Mouse (Mus musculus): Measurements from ENCODE around the gene Mylk. TPM values are rescaled to one million over a fixed set of nuclear protein-coding genes. Genes with fewer than 3 reads are reported as not detected.
A peak's percentile ranks its signal among the peaks of the same experiment; 100 is the strongest.

The Mylk gene
- total and polyA plus RNA-seq, 3 experiments: 28.3 to 42.3 (median 32.9) TPM

DNA sequence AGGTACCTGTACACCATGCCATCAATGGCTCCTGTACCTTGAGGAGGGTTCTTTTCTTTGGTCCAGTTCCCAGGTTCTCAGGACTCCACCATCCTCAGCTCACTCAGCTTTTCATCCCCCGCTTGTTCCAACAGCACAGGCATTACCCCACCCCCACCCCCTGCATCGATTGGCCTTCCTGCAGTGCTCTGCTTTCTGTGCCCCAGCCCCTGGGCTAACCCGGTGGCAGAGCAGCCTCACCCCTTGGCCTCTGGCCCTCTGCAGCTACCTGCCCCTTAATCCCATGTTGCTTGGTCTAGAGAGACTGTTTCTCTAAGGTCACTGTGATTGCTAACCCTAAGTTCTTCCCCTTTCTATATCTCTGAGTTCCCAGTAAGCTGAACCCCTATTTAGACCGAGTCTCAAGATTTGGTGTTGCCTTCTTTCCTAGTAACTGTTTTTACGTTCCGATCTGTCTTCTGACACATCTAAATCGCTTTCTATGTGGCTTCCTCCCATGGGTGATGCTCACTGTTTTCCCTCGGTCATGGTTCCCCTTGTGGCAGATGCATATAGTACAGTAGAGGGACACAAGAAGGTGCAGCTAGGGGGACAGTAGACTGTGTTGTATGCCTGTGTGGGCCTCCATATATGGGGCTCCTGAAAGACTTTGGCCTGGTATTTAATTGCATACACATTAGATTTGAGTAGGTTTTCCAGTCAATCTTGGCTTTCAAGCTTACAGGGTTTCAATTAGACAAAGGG, 212.6 kb downstream of the Mylk start:
- Histone ChIP-seq H3K4me1 (ENCODE audit: control insufficient read depth, insufficient read depth, low read length) (peaks cover 29% of the 10 kb centered on the region), H3K4me3 (no peak overlapping the region), H3K36me3 (ENCODE audit: control insufficient read depth, insufficient read depth, low read length) (peaks cover 27% of the 10 kb centered on the region), H3K79me2 (replicated peaks; ENCODE audit: control insufficient read depth, insufficient read depth, low read length) (no peaks in the 10 kb centered on the region), H3K27ac (peak overlapping the region; percentile 75), H3K27me3 (ENCODE audit: control insufficient read depth, insufficient read depth, low read length) (no peaks in the 10 kb centered on the region), H3K9ac (ENCODE audit: low read depth, low read length) (no peak overlapping the region)
- DNase-seq: no peak
- TF ChIP-seq EP300 (IDR thresholded peaks at IDR 0.05; ENCODE audit: insufficient read depth, low read depth, low read length) (no peak), CTCF (IDR thresholded peaks at IDR 0.05) (peak; percentile 62), POLR2A (IDR thresholded peaks at IDR 0.05; ENCODE audit: insufficient read depth, low read depth, low read length) (no peak)
- intact Hi-C loops (cut with DNase I): no loop called here
- WGBS: 54% methylated on average over 8 of the region's 8 CpGs

DNA sequence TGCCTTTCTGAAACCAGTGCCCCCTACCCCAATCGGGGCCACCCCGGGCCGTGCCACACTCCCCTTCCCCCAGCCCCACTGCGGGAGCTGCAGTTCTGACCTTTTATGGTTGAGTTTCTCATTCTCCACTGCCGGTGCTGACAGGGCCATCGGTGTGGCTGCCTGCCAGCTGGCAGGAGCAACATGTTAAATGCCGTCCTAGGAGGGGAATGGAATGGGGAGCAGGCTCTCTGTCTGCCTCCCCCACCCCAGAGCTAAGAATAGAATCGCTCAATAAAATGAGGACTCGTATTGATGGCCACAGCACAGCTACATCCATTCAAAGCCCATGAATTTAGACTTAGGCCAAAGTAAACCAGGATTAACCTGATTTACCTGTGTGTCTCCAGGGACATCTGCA, 213.7 kb downstream of the Mylk start:
- DNase-seq: peak; percentile 78 to 85
- Histone ChIP-seq H3K36me3 (ENCODE audit: control insufficient read depth, insufficient read depth, low read length) (peaks cover 22% of the 10 kb centered on the region), H3K27ac (peak overlapping the region; percentile 75), H3K4me3 (no peak overlapping the region), H3K27me3 (ENCODE audit: control insufficient read depth, insufficient read depth, low read length) (no peaks in the 10 kb centered on the region), H3K4me1 (ENCODE audit: control insufficient read depth, insufficient read depth, low read length) (peaks cover 28% of the 10 kb centered on the region), H3K79me2 (replicated peaks; ENCODE audit: control insufficient read depth, insufficient read depth, low read length) (no peaks in the 10 kb centered on the region), H3K9ac (ENCODE audit: low read depth, low read length) (peak overlapping the region; percentile 50)
- intact Hi-C loops (cut with DNase I): no loop called here
- WGBS: 7% methylated on average over 9 of the region's 9 CpGs
- peak; percentile 69 for TF ChIP-seq EP300 (IDR thresholded peaks at IDR 0.05; ENCODE audit: insufficient read depth, low read depth, low read length)
- TF ChIP-seq POLR2A (IDR thresholded peaks at IDR 0.05; ENCODE audit: insufficient read depth, low read depth, low read length): no peak

DNA sequence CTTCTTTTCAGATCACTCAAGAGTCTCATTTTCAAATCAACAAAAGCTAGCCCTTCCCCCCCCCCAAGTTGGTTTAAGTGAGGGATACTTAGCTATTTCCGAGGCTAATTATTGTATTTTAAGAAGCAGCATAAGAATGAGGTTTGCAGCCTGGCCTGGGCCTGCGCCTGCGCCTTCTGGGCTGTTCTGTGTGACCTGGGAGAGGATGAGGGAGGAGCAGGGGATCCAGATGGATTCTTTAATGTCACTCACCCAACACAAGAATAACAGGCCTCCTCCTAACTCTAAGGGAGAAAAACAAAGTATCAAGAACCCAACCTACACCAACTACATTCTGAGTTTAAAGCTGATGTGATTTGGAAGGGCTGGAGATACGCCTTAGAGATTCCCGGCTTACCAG, 214.3 kb downstream of the Mylk start:
- peak in 1 of 2 experiments; percentile 39 for DNase-seq
- Histone ChIP-seq H3K4me3 (no peak overlapping the region), H3K36me3 (ENCODE audit: control insufficient read depth, insufficient read depth, low read length) (peaks cover 22% of the 10 kb centered on the region), H3K27ac (peak overlapping the region; percentile 75), H3K79me2 (replicated peaks; ENCODE audit: control insufficient read depth, insufficient read depth, low read length) (no peaks in the 10 kb centered on the region), H3K27me3 (ENCODE audit: control insufficient read depth, insufficient read depth, low read length) (no peaks in the 10 kb centered on the region), H3K4me1 (ENCODE audit: control insufficient read depth, insufficient read depth, low read length) (peaks cover 28% of the 10 kb centered on the region), H3K9ac (ENCODE audit: low read depth, low read length) (no peak overlapping the region)
- TF ChIP-seq POLR2A (IDR thresholded peaks at IDR 0.05; ENCODE audit: insufficient read depth, low read depth, low read length): no peak
- no peak for TF ChIP-seq EP300 (IDR thresholded peaks at IDR 0.05; ENCODE audit: insufficient read depth, low read depth, low read length)
- no peak for TF ChIP-seq CTCF (IDR thresholded peaks at IDR 0.05)
- 58% methylated on average over 5 of the region's 5 CpGs for WGBS
- intact Hi-C loops (cut with DNase I): no loop called here

DNA sequence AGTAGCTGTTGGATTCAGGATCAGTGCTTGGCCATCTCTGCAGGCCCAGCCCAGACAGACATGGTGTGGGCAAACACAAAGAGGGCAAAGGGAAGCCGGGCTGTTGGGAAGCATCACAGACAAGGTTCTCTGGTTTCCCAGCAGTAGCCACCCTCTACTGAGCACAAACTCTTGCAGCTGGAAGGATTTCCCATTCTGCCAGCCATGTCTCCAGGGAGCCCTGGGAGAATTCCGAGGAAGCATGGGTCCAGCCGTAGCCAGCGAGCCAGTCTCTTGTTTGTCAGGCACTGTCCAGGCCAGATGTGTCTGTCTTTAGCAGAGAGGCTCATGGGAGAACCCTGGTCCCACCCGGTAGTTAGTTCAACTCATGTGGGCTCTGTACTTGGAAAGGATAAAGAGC, 215.2 kb downstream of the Mylk start:
- H3K36me3 ChIP-seq (ENCODE audit: control insufficient read depth, insufficient read depth, low read length): peaks cover 22% of the 10 kb centered on the region
- DNase-seq: peak; percentile 44
- WGBS: 48% methylated on average over 5 of the region's 5 CpGs
- H3K27me3 ChIP-seq (ENCODE audit: control insufficient read depth, insufficient read depth, low read length): no peaks in the 10 kb centered on the region
- H3K4me3 ChIP-seq: no peak overlapping the region
- H3K4me1 ChIP-seq (ENCODE audit: control insufficient read depth, insufficient read depth, low read length): peaks cover 28% of the 10 kb centered on the region
- intact Hi-C loops (cut with DNase I): loop anchor here (10.0 kb wide), 1 partner anchor 295 kb away; no protein-coding TSS in a partner anchor
- H3K27ac ChIP-seq: peak overlapping the region; percentile 75
- TF ChIP-seq CTCF (IDR thresholded peaks at IDR 0.05): no peak
- TF ChIP-seq EP300 (IDR thresholded peaks at IDR 0.05; ENCODE audit: insufficient read depth, low read depth, low read length): no peak
- no peak for TF ChIP-seq POLR2A (IDR thresholded peaks at IDR 0.05; ENCODE audit: insufficient read depth, low read depth, low read length)
- no peak overlapping the region for H3K9ac ChIP-seq (ENCODE audit: low read depth, low read length)
- H3K79me2 ChIP-seq (replicated peaks; ENCODE audit: control insufficient read depth, insufficient read depth, low read length): no peaks in the 10 kb centered on the region

DNA sequence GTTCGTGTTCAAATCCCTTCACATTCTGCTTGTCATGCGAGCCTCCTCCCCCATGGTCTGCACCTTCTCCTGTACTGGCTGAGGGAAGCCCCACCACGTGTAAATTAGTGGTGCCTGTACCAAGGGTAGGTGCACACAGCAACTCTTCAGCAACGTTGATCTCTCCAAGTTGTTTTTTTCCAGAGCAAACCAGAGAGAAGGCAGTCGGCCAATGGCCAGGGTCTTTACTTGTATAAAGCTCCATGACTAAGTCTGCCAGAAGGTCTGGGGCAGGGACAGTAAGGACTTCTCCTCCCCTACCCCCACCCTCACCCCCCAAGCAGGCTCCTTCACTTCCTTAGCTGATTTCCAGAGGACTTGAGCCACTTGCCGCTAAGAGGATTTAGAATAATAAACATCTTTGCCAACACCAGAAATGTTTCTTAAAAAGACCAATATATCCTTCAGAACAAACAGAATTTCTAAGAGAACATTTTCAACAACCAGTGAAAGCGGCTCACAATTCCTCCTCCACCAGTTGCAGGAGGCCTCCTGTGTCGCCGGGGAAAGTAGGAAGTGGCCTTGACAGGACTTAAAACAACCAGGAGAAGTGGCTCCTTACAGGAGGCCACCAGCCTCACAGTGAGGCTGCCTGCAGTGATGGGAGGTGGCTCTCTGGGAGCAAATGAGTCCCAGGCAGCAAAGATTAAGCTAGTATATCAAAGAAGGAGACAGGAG, 216.0 kb downstream of the Mylk start:
- WGBS: 53% methylated on average over 9 of the region's 9 CpGs
- Histone ChIP-seq H3K4me1 (ENCODE audit: control insufficient read depth, insufficient read depth, low read length) (peaks cover 29% of the 10 kb centered on the region), H3K27ac (peak overlapping the region; percentile 75), H3K36me3 (ENCODE audit: control insufficient read depth, insufficient read depth, low read length) (peaks cover 22% of the 10 kb centered on the region), H3K79me2 (replicated peaks; ENCODE audit: control insufficient read depth, insufficient read depth, low read length) (no peaks in the 10 kb centered on the region), H3K4me3 (no peak overlapping the region), H3K9ac (ENCODE audit: low read depth, low read length) (0 out of 2 replicates have a peak overlapping the region, but pooled peaks have one; percentile 22), H3K27me3 (ENCODE audit: control insufficient read depth, insufficient read depth, low read length) (no peaks in the 10 kb centered on the region)
- no peak for DNase-seq
- intact Hi-C loops (cut with DNase I): loop anchor here (10.0 kb wide), 1 partner anchor 296 kb away; no protein-coding TSS in a partner anchor
- TF ChIP-seq EP300 (IDR thresholded peaks at IDR 0.05; ENCODE audit: insufficient read depth, low read depth, low read length): no peak

DNA sequence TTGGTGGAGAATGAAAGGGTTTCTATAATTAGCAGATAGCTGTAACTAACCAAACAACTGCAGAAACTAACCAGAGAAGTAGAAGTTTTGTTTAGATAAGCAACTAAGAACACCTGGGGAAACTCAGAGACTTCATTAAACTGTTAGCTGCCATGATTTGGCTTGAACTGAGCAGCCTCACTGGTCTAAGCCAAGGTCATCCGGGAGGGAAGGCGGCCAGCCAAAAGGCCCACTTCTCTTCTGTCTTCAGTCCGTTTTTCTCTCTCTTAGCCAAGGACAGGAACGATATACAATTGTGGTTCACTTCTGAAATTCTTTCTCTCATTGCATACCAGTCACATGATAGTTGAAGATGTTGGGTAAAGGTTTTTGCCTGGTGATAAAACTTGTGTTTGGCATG, 217.3 kb downstream of the Mylk start:
- H3K4me1 ChIP-seq (ENCODE audit: control insufficient read depth, insufficient read depth, low read length): peaks cover 37% of the 10 kb centered on the region
- no peak overlapping the region for H3K4me3 ChIP-seq
- WGBS: 38% methylated on average over 4 of the region's 4 CpGs

More for the DNA sequence above, 217.3 kb downstream of the Mylk start:
- no peak overlapping the region for H3K9ac ChIP-seq (ENCODE audit: low read depth, low read length)
- no peaks in the 10 kb centered on the region for H3K79me2 ChIP-seq (replicated peaks; ENCODE audit: control insufficient read depth, insufficient read depth, low read length)
- no peak for TF ChIP-seq CTCF (IDR thresholded peaks at IDR 0.05)
- no peak for TF ChIP-seq POLR2A (IDR thresholded peaks at IDR 0.05; ENCODE audit: insufficient read depth, low read depth, low read length)
- no peak for TF ChIP-seq EP300 (IDR thresholded peaks at IDR 0.05; ENCODE audit: insufficient read depth, low read depth, low read length)
- intact Hi-C loops (cut with DNase I): loop anchor here (10.0 kb wide), 1 partner anchor 298 kb away; no protein-coding TSS in a partner anchor
- no peak for DNase-seq
- no peaks in the 10 kb centered on the region for H3K27me3 ChIP-seq (ENCODE audit: control insufficient read depth, insufficient read depth, low read length)
- peaks cover 22% of the 10 kb centered on the region for H3K36me3 ChIP-seq (ENCODE audit: control insufficient read depth, insufficient read depth, low read length)
- peak overlapping the region; percentile 16 for H3K27ac ChIP-seq
